Mouse (Mus musculus): ENCODE measurements around the gene Olfml1.

- TF ChIP-seq CTCF (IDR thresholded peaks at IDR 0.05 in 2 of 3, conservative IDR thresholded peaks at IDR 0.05 in 1 of 3; ENCODE audit: control insufficient read depth in 1 of 3, insufficient read depth in 1 of 3, low read depth in 2 of 3, low read length in 3 of 3, poor library complexity in 1 of 3, severe bottlenecking in 1 of 3) (no peak), BHLHE40 (IDR thresholded peaks at IDR 0.05; ENCODE audit: borderline replicate concordance, low read depth, low read length) (no peak), CHD1 (IDR thresholded peaks at IDR 0.05; ENCODE audit: low read depth, low read length) (no peak), MEF2A (IDR thresholded peaks at IDR 0.05; ENCODE audit: extremely low read depth, insufficient replicate concordance, low read depth, low read length, poor library complexity, severe bottlenecking) (no peak), ZNF384 (IDR thresholded peaks at IDR 0.05; ENCODE audit: low read depth, low read length) (no peak), POLR2A (IDR thresholded peaks at IDR 0.05; ENCODE audit: control insufficient read depth in 1 of 2, insufficient read depth in 1 of 2, low read depth in 1 of 2, low read length in 2 of 2, poor library complexity in 1 of 2) (no peak), E2F4 (IDR thresholded peaks at IDR 0.05; ENCODE audit: borderline replicate concordance, low read depth, low read length) (no peak), ZKSCAN1 (IDR thresholded peaks at IDR 0.05; ENCODE audit: low read depth, low read length) (no peak), TCF12 (IDR thresholded peaks at IDR 0.05; ENCODE audit: low read depth, low read length) (no peak), ZC3H11A (IDR thresholded peaks at IDR 0.05; ENCODE audit: low read depth, low read length) (no peak), EP300 (IDR thresholded peaks at IDR 0.05; ENCODE audit: low read depth in 1 of 2, low read length in 2 of 2) (no peak)
These were observed 6.6 kb upstream of the Olfml1 start for GRCm38 (mm10) chr7:107560675-107561074.
